In genomic region chr10:10659161-10659560, GRCm38 (mm10) we compare ENCODE assay signal across 22 mouse cellular contexts. TPM values are rescaled to one million over a fixed set of nuclear protein-coding genes. Genes with fewer than 3 reads are reported as not detected.
"Had no signal": no experiment of that assay in that cellular context is flagged by ENCODE, and none has a peak within 500 bp of the region (broad histone marks: within the 10 kb centered on the region; RNA-seq: fewer than 3 reads in every experiment).

No protein-coding gene starts in this region.

- DNase-seq: kidney, postnatal 36 days; layer of hippocampus, adult 9-11 months; layer of hippocampus, postnatal 36 days; liver; liver, embryonic 13.5 days; lung, adult 18-20 months; lung, postnatal 36 days; right cerebral cortex, adult 18-20 months; right cerebral cortex, postnatal 25 days had no signal

- H3K9me3 ChIP-seq: limb, embryonic 12.5 days; liver, embryonic 13.5 days; midbrain, embryonic 13.5 days; neural tube, embryonic 15.5 days had no signal

- H3K9ac ChIP-seq: limb, embryonic 12.5 days; liver, embryonic 13.5 days; midbrain, embryonic 13.5 days; neural tube, embryonic 15.5 days had no signal

- H3K4me2 ChIP-seq: limb, embryonic 12.5 days; liver, embryonic 13.5 days; midbrain, embryonic 13.5 days; neural tube, embryonic 15.5 days had no signal

- ATAC-seq: midbrain, embryonic 13.5 days had no signal

- H3K36me3 ChIP-seq: limb, embryonic 12.5 days; liver, embryonic 13.5 days; midbrain, embryonic 13.5 days; neural tube, embryonic 15.5 days had no signal

- H3K4me1 ChIP-seq: limb, embryonic 12.5 days; liver, embryonic 13.5 days; midbrain, embryonic 13.5 days; neural tube, embryonic 15.5 days had no signal

- H3K27ac ChIP-seq: limb, embryonic 12.5 days; liver, embryonic 13.5 days; midbrain, embryonic 13.5 days; neural tube, embryonic 15.5 days; stomach, postnatal 0 days had no signal

- H3K27me3 ChIP-seq: limb, embryonic 12.5 days; liver, embryonic 13.5 days; midbrain, embryonic 13.5 days; neural tube, embryonic 15.5 days had no signal

- H3K4me3 ChIP-seq: limb, embryonic 12.5 days; liver, embryonic 13.5 days; midbrain, embryonic 13.5 days; myocyte; neural tube, embryonic 15.5 days had no signal

RNA-seq across cellular contexts. Expression of gene Gm10944, which starts 22.0 kb away (rescaled TPM):
- total RNA-seq: layer of hippocampus, adult 18-20 months; layer of hippocampus, postnatal 36 days; left cerebral cortex, adult 8-10 months; left cerebral cortex, postnatal 25 days; megakaryocyte progenitor cell, adult 5-6 weeks had no signal
- polyA plus RNA-seq: kidney, embryonic 16.5 days; limb, embryonic 12.5 days; liver, embryonic 13.5 days; lung, embryonic 16.5 days; midbrain, embryonic 13.5 days; myocyte; neural tube, embryonic 11.5 days; neural tube, embryonic 15.5 days; small intestine, adult 2 months; stomach, postnatal 0 days had no signal
